Mouse (Mus musculus) midbrain, embryonic 11.5 days (tissue): Measurements from ENCODE around the gene Rnf41. TPM values are rescaled to one million over a fixed set of nuclear protein-coding genes. Genes with fewer than 3 reads are reported as not detected.

Experiments used
- ATAC-seq: fragments of 200-750 bp; cut with Nextera tagmentation; 2 replicates; pipeline ENCODE4 v1.8.0; 2017; ENCODE audit warnings: moderate TSS enrichment, moderate library complexity; ENCODE audit not compliant: low FRiP score
- DNase-seq: peaks from one replicate; pipeline ENCODE4 v3.0.0; 2015; ENCODE audit warnings: low spot score; ENCODE audit errors: missing footprints
- H3K27ac ChIP-seq: fragments of 300-500 bp; sonication (generic); 2 replicates; pipeline ENCODE4 v1.5.1; 2014; ENCODE audit warnings: low read depth, low read length
- H3K27me3 ChIP-seq: fragments of 300-500 bp; sonication (generic); 2 replicates; pipeline ENCODE4 v1.6.1; 2014; ENCODE audit warnings: mild to moderate bottlenecking, low read length, moderate library complexity, mixed read lengths; ENCODE audit not compliant: control insufficient read depth, insufficient read depth
- H3K36me3 ChIP-seq: fragments of 300-500 bp; sonication (generic); 2 replicates; pipeline ENCODE4 v1.6.1; 2014; ENCODE audit warnings: mild to moderate bottlenecking, low read length, moderate library complexity, mixed read lengths; ENCODE audit not compliant: control insufficient read depth, insufficient read depth
- H3K4me1 ChIP-seq: fragments of 300-500 bp; sonication (generic); 2 replicates; pipeline ENCODE4 v1.6.1; 2014; ENCODE audit warnings: low read length; ENCODE audit not compliant: control insufficient read depth, insufficient read depth
- H3K4me2 ChIP-seq: fragments of 300-500 bp; sonication (generic); 2 replicates; pipeline ENCODE4 v1.6.1; 2014; ENCODE audit warnings: mild to moderate bottlenecking, moderate library complexity
- H3K4me3 ChIP-seq: fragments of 300-500 bp; sonication (generic); 2 replicates; pipeline ENCODE4 v1.5.1; 2014; ENCODE audit warnings: low read depth, low read length
- H3K9ac ChIP-seq: fragments of 300-500 bp; sonication (generic); 2 replicates; pipeline ENCODE4 v1.6.1; 2014; ENCODE audit warnings: low read length
- H3K9me3 ChIP-seq: fragments of 300-500 bp; sonication (generic); 2 replicates; pipeline ENCODE4 v1.6.1; 2016; ENCODE audit warnings: low read length; ENCODE audit not compliant: control insufficient read depth
- WGBS: fragments of 180-500 bp; shearing (Covaris S2); extraction: QIAGEN DNeasy Blood & Tissue Kit; methylation state at CpG from one replicate; pipeline ENCODE4 v1.1.7; 2014; 5-methylcytosine and 5-hydroxymethylcytosine counted together
- polyA plus RNA-seq: library from polyadenylated mRNA; unstranded; fragments of >200 nt; fragmentation: Nextera tagmentation; extraction: Ambion mirVana; gene quantifications from 2 replicates; pipeline ENCODE4 v1.2.1, GENCODE M21; 2014

Rnf41 gene
- polyA plus RNA-seq, 1 experiment from 2014 or later, result 43.1 TPM

- Histone ChIP-seq H3K9ac (no peak overlapping the region), H3K4me1 (no peaks in the 10 kb centered on the region), H3K4me2 (no peak overlapping the region), H3K27ac (no peak overlapping the region), H3K27me3 (no peaks in the 10 kb centered on the region), H3K4me3 (no peak overlapping the region), H3K9me3 (no peaks in the 10 kb centered on the region), H3K36me3 (peaks cover 11% of the 10 kb centered on the region)
- no peak for DNase-seq
- ATAC-seq, result no peak
- WGBS, result 89% methylated on average over 10 of the region's 10 CpGs
These were observed 30.1 kb downstream of the Rnf41 start for GRCm38 (mm10) chr10:128441324-128442119.

GRCm38 (mm10) chr10:128442718-128443117, 31.3 kb downstream of the Rnf41 start:
- H3K4me3 ChIP-seq, result no peak overlapping the region
- H3K4me2 ChIP-seq, result no peak overlapping the region
- H3K36me3 ChIP-seq, result peaks cover 5% of the 10 kb centered on the region
- no peaks in the 10 kb centered on the region for H3K27me3 ChIP-seq
- no peak overlapping the region for H3K27ac ChIP-seq
- 87% methylated on average over 1 of the region's 1 CpGs for WGBS
- H3K9ac ChIP-seq, result no peak overlapping the region
- no peaks in the 10 kb centered on the region for H3K4me1 ChIP-seq
- H3K9me3 ChIP-seq, result no peaks in the 10 kb centered on the region
- DNase-seq (no peak), ATAC-seq (no peak)

- ATAC-seq (no peak), DNase-seq (no peak)
- no peak overlapping the region for H3K27ac ChIP-seq
- WGBS, result 80% methylated on average over 6 of the region's 6 CpGs
- no peaks in the 10 kb centered on the region for H3K27me3 ChIP-seq
- no peak overlapping the region for H3K9ac ChIP-seq
- no peaks in the 10 kb centered on the region for H3K4me1 ChIP-seq
- H3K4me2 ChIP-seq, result no peak overlapping the region
- H3K4me3 ChIP-seq, result no peak overlapping the region
- H3K9me3 ChIP-seq, result no peaks in the 10 kb centered on the region
- H3K36me3 ChIP-seq, result peaks cover 3% of the 10 kb centered on the region
These were observed 32.9 kb downstream of the Rnf41 start for GRCm38 (mm10) chr10:128444354-128444753.

- no peak for ATAC-seq
- H3K27me3 ChIP-seq, result no peaks in the 10 kb centered on the region
- no peak overlapping the region for H3K4me3 ChIP-seq
- no peaks in the 10 kb centered on the region for H3K4me1 ChIP-seq
- H3K36me3 ChIP-seq, result peaks cover 3% of the 10 kb centered on the region
- H3K9ac ChIP-seq, result no peak overlapping the region
- H3K27ac ChIP-seq, result no peak overlapping the region
- no peak overlapping the region for H3K4me2 ChIP-seq
- no peak for DNase-seq
- WGBS, result 90% methylated on average over 4 of the region's 4 CpGs
- H3K9me3 ChIP-seq, result no peaks in the 10 kb centered on the region
These were observed 34.0 kb downstream of the Rnf41 start for GRCm38 (mm10) chr10:128445407-128445806.

GRCm38 (mm10) chr10:128451014-128451413, 39.6 kb downstream of the Rnf41 start:
- Histone ChIP-seq H3K27me3 (no peaks in the 10 kb centered on the region), H3K36me3 (no peaks in the 10 kb centered on the region), H3K27ac (no peak overlapping the region), H3K4me3 (no peak overlapping the region), H3K9ac (no peak overlapping the region), H3K9me3 (no peaks in the 10 kb centered on the region), H3K4me2 (no peak overlapping the region), H3K4me1 (no peaks in the 10 kb centered on the region)
- ATAC-seq (no peak), DNase-seq (no peak)
- WGBS, result 88% methylated on average over 6 of the region's 6 CpGs

GRCm38 (mm10) chr10:128454471-128454870, 43.0 kb downstream of the Rnf41 start:
- Histone ChIP-seq H3K9ac (no peak overlapping the region), H3K4me3 (no peak overlapping the region), H3K27ac (no peak overlapping the region), H3K4me1 (no peaks in the 10 kb centered on the region), H3K27me3 (no peaks in the 10 kb centered on the region), H3K4me2 (no peak overlapping the region), H3K9me3 (no peaks in the 10 kb centered on the region), H3K36me3 (no peaks in the 10 kb centered on the region)
- no peak for DNase-seq
- ATAC-seq, result no peak
- 80% methylated on average over 3 of the region's 3 CpGs for WGBS

GRCm38 (mm10) chr10:128455280-128455679, 43.8 kb downstream of the Rnf41 start:
- Histone ChIP-seq H3K36me3 (no peaks in the 10 kb centered on the region), H3K4me1 (no peaks in the 10 kb centered on the region), H3K4me3 (no peak overlapping the region), H3K4me2 (peak overlapping the region; percentile 15; the same call in 1 of the 2 replicates), H3K9ac (peak overlapping the region; percentile 12; the same call in 1 of the 2 replicates), H3K27me3 (no peaks in the 10 kb centered on the region), H3K9me3 (no peaks in the 10 kb centered on the region), H3K27ac (no peak overlapping the region)
- 5% methylated on average over 6 of the region's 6 CpGs for WGBS
- DNase-seq, result peak; percentile 97
- no peak for ATAC-seq

- Histone ChIP-seq H3K36me3 (peaks cover 2% of the 10 kb centered on the region; the same call in 1 of the 2 replicates), H3K27me3 (no peaks in the 10 kb centered on the region), H3K9ac (no peak overlapping the region), H3K4me1 (peaks cover 7% of the 10 kb centered on the region), H3K27ac (no peak overlapping the region), H3K4me2 (no peak overlapping the region), H3K4me3 (no peak overlapping the region), H3K9me3 (no peaks in the 10 kb centered on the region)
- no peak for DNase-seq
- ATAC-seq, result no peak
- WGBS, result 89% methylated on average over 6 of the region's 6 CpGs
These were observed 46.2 kb downstream of the Rnf41 start for GRCm38 (mm10) chr10:128457676-128458075.

GRCm38 (mm10) chr10:128458348-128458718, 46.9 kb downstream of the Rnf41 start:
- no peaks in the 10 kb centered on the region for H3K27me3 ChIP-seq
- no peaks in the 10 kb centered on the region for H3K9me3 ChIP-seq
- DNase-seq (peak; percentile 100), ATAC-seq (peak; percentile 81)
- peak overlapping the region; percentile 98 for H3K9ac ChIP-seq
- H3K36me3 ChIP-seq, result peaks cover 2% of the 10 kb centered on the region; the same call in 1 of the 2 replicates
- peaks cover 7% of the 10 kb centered on the region for H3K4me1 ChIP-seq
- H3K4me2 ChIP-seq, result peak overlapping the region; percentile 54
- peak overlapping the region; percentile 97 for H3K4me3 ChIP-seq
- H3K27ac ChIP-seq, result peak overlapping the region; percentile 92
- under 1% methylated on average over 29 of the region's 29 CpGs for WGBS
